ENCODE assay signal across 18 mouse cellular contexts in genomic region chr4:23914423-23914822, GRCm38 (mm10).
DNase-seq lines count a peak whose midpoint lies in the region; ATAC-seq lines count a peak whose summit lies in the region.
"Had no signal": no experiment of that assay in that cellular context is flagged by ENCODE, and none has a peak within 500 bp of the region (broad histone marks: within the 10 kb centered on the region; RNA-seq: fewer than 3 reads in every experiment).

No protein-coding gene starts in this region.

- 48% methylated on average over 7 of the region's 7 CpGs for WGBS in forebrain, embryonic 12.5 days
- WGBS in forebrain, embryonic 14.5 days = 47% methylated on average over 7 of the region's 7 CpGs
- WGBS in midbrain, embryonic 11.5 days = 56% methylated on average over 7 of the region's 7 CpGs
- 56% methylated on average over 7 of the region's 7 CpGs for WGBS in midbrain, embryonic 15.5 days

- H3K9ac ChIP-seq in forebrain, embryonic 12.5 days = no peak overlapping the region
- no peak overlapping the region for H3K9ac ChIP-seq in forebrain, embryonic 14.5 days (ENCODE audit: low read length)
- no peak overlapping the region for H3K9ac ChIP-seq in midbrain, embryonic 11.5 days (ENCODE audit: low read length)
- no peak overlapping the region for H3K9ac ChIP-seq in midbrain, embryonic 15.5 days
- H3K9ac ChIP-seq: embryonic facial prominence, embryonic 13.5 days; embryonic facial prominence, embryonic 15.5 days; forebrain, embryonic 13.5 days had no signal

- ATAC-seq in forebrain, embryonic 12.5 days (ENCODE audit: low FRiP score) = 0 out of 2 replicates have a peak, but pooled peaks have one; percentile 10
- ATAC-seq in forebrain, embryonic 14.5 days = no peak
- no peak for ATAC-seq in midbrain, embryonic 11.5 days (ENCODE audit: low FRiP score)
- ATAC-seq in midbrain, embryonic 15.5 days (replicated peaks) = no peak

- DNase-seq in forebrain, embryonic 14.5 days (ENCODE audit: low spot score) = no peak
- peak; percentile 81 for DNase-seq in midbrain, embryonic 11.5 days (ENCODE audit: low spot score, missing footprints)
- DNase-seq: adrenal gland, adult 2 months; adrenal gland, postnatal 10 days; adrenal gland, postnatal 25 days; cerebellum, adult 11 months; cerebellum, adult 18-20 months; cerebellum, adult 8-10 months; cerebellum, adult 9-11 months; cerebellum, postnatal 14 days; cerebellum, postnatal 36 days; embryo, embryonic 11 days had no signal

- H3K9me3 ChIP-seq in forebrain, embryonic 12.5 days = no peaks in the 10 kb centered on the region
- H3K9me3 ChIP-seq in forebrain, embryonic 14.5 days (replicated peaks; ENCODE audit: control insufficient read depth, low read length) = no peaks in the 10 kb centered on the region
- H3K9me3 ChIP-seq in midbrain, embryonic 11.5 days (ENCODE audit: control insufficient read depth, low read length) = no peaks in the 10 kb centered on the region
- no peaks in the 10 kb centered on the region for H3K9me3 ChIP-seq in midbrain, embryonic 15.5 days
- H3K9me3 ChIP-seq: embryonic facial prominence, embryonic 13.5 days; embryonic facial prominence, embryonic 15.5 days; forebrain, embryonic 13.5 days had no signal

- H3K4me2 ChIP-seq in forebrain, embryonic 12.5 days = no peak overlapping the region
- H3K4me2 ChIP-seq in forebrain, embryonic 14.5 days (ENCODE audit: low read length) = no peak overlapping the region
- no peak overlapping the region for H3K4me2 ChIP-seq in midbrain, embryonic 11.5 days
- no peak overlapping the region for H3K4me2 ChIP-seq in midbrain, embryonic 15.5 days
- H3K4me2 ChIP-seq: embryonic facial prominence, embryonic 13.5 days; embryonic facial prominence, embryonic 15.5 days; forebrain, embryonic 13.5 days had no signal

- H3K27ac ChIP-seq in forebrain, embryonic 12.5 days = no peak overlapping the region
- no peak overlapping the region for H3K27ac ChIP-seq in forebrain, embryonic 14.5 days (ENCODE audit: low read depth, low read length)
- H3K27ac ChIP-seq in midbrain, embryonic 11.5 days (ENCODE audit: low read depth, low read length) = no peak overlapping the region
- H3K27ac ChIP-seq in midbrain, embryonic 15.5 days = no peak overlapping the region
- H3K27ac ChIP-seq: embryonic facial prominence, embryonic 13.5 days; embryonic facial prominence, embryonic 15.5 days; forebrain, embryonic 13.5 days had no signal

- no peaks in the 10 kb centered on the region for H3K36me3 ChIP-seq in forebrain, embryonic 12.5 days (replicated peaks)
- no peaks in the 10 kb centered on the region for H3K36me3 ChIP-seq in forebrain, embryonic 14.5 days (ENCODE audit: control insufficient read depth, insufficient read depth, low read length)
- no peaks in the 10 kb centered on the region for H3K36me3 ChIP-seq in midbrain, embryonic 11.5 days (ENCODE audit: control insufficient read depth, insufficient read depth, low read length)
- H3K36me3 ChIP-seq in midbrain, embryonic 15.5 days (replicated peaks) = no peaks in the 10 kb centered on the region
- H3K36me3 ChIP-seq: embryonic facial prominence, embryonic 13.5 days; embryonic facial prominence, embryonic 15.5 days had no signal

- no peaks in the 10 kb centered on the region for H3K27me3 ChIP-seq in forebrain, embryonic 12.5 days
- no peaks in the 10 kb centered on the region for H3K27me3 ChIP-seq in forebrain, embryonic 14.5 days (replicated peaks; ENCODE audit: control insufficient read depth, insufficient read depth, low read length)
- no peaks in the 10 kb centered on the region for H3K27me3 ChIP-seq in midbrain, embryonic 11.5 days (ENCODE audit: control insufficient read depth, insufficient read depth, low read length)
- no peaks in the 10 kb centered on the region for H3K27me3 ChIP-seq in midbrain, embryonic 15.5 days (replicated peaks)
- H3K27me3 ChIP-seq: embryonic facial prominence, embryonic 13.5 days; embryonic facial prominence, embryonic 15.5 days; forebrain, embryonic 13.5 days had no signal

- peaks cover 5% of the 10 kb centered on the region for H3K4me1 ChIP-seq in forebrain, embryonic 12.5 days
- H3K4me1 ChIP-seq in forebrain, embryonic 14.5 days (ENCODE audit: control insufficient read depth, insufficient read depth, low read length) = no peaks in the 10 kb centered on the region
- no peaks in the 10 kb centered on the region for H3K4me1 ChIP-seq in midbrain, embryonic 11.5 days (ENCODE audit: control insufficient read depth, insufficient read depth, low read length)
- H3K4me1 ChIP-seq in midbrain, embryonic 15.5 days = no peaks in the 10 kb centered on the region
- H3K4me1 ChIP-seq: embryonic facial prominence, embryonic 13.5 days; embryonic facial prominence, embryonic 15.5 days had no signal

- no peak overlapping the region for H3K4me3 ChIP-seq in forebrain, embryonic 12.5 days (replicated peaks)
- H3K4me3 ChIP-seq in forebrain, embryonic 14.5 days (ENCODE audit: low read depth, low read length) = no peak overlapping the region
- H3K4me3 ChIP-seq in midbrain, embryonic 11.5 days (ENCODE audit: low read depth, low read length) = no peak overlapping the region
- H3K4me3 ChIP-seq in midbrain, embryonic 15.5 days = no peak overlapping the region
- H3K4me3 ChIP-seq: embryonic facial prominence, embryonic 13.5 days; embryonic facial prominence, embryonic 15.5 days; erythroblast, embryonic 14.5 days; forebrain, embryonic 13.5 days had no signal
